Mouse (Mus musculus) cerebellum, postnatal 25 days (tissue): Measurements from ENCODE around the gene Vwf.
A peak's percentile ranks its signal among the peaks of the same experiment; 100 is the strongest.

Experiments
- DNase-seq, 2 experiments: peaks; one replicate each; pipeline ENCODE4 v3.0.0; 2021; ENCODE audit warnings: mixed read lengths in 2 of 2

The Vwf gene

DNA sequence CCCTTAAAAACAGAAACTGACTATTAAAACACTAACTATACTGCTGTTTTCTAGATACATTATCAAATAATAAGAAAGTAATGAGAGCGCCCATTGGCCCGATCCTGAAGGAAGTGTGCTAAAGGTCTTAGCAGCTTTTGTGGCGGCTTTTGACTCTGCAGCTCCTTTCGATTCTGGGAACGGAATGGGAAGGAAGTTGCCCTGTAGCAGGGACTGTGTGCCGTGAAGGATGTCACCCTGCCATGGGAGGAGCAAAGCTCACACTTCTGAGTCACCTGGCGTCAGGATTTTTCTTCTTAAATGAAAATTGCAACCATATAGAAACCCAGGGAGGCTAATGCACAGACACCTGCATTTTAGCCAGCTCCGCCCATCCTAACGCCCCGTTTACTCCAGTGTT, 1.8 kb downstream of the Vwf start:
- DNase-seq: no peak

DNA sequence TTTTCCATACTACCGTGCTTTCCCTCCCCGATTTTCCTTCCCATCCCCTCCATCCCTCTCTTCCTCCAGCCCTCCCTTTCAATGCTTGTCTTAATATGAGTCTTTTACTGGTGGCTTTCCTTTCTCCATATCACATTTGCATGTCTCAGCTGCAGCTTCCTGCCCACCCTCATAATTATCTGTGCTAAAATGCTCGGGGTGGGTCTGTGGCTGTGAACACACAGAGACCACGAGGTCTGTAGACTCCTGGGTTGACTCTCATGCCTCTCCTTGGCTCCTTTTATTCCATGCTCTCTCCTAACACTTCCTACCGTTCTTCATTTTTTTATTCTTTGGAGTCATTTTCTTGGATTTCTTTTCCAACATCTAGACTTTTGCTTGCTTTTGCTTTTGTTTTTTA, 3.6 kb downstream of the Vwf start:
- no peak for DNase-seq

DNA sequence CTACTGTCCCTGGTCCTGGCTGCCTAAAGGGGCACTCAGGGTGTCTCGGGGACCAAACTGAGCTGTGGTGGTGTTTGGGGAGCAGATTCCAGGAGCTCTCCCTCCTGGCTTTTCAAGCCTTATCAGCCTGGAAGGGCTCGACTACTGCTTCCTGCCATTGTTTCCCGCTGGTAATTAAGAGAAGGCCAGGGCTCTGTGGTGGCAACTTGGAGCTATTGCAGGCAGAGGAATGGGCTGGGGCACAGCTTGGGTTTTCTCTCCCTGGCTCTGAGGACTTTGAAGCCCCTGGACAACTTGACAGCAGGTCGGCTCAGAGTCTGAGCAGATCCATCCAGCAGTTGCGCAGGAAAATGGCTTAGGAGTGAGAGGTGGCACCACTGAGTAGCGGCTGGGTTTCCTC, 6.2 kb downstream of the Vwf start:
- DNase-seq: no peak

DNA sequence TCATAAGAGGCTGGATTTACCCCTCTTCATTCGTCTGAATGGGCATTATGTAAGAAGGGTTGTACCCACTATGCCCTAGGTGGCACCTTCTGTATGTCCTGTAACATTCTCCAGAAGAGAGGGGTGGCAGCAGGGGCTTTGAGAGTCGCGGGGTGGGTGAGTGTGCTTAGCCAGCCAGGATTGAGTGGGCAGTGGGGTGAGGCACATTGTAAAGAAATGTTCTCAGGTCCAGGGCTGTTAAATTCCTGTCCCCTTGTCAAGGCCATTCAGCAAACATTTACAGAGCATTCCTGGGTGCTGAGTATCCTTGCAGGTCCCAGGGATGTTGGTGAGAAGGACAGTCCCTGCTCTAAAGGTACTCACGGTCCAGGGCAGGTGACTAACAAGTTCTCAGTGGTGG, 7.0 kb downstream of the Vwf start:
- DNase-seq: no peak

DNA sequence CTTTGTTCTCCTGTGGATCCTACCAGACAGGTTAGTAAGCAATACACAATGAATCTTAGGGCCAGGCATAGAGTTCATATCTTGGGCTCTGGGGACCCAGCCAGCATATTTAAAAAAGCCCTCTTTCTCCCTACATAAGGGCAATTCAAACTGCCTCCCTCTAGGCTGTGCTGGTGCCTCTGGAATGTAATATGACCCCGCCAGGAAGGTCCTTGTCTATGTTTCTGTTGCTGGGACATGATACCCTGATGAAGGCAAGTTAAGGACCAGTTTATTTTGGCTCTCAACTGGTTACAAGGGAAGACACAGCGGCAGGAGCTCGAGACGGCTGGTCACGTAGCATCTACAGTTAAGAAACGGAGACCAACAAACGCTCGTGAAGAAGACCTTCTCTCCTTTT, 12.3 kb downstream of the Vwf start:
- no peak for DNase-seq

DNA sequence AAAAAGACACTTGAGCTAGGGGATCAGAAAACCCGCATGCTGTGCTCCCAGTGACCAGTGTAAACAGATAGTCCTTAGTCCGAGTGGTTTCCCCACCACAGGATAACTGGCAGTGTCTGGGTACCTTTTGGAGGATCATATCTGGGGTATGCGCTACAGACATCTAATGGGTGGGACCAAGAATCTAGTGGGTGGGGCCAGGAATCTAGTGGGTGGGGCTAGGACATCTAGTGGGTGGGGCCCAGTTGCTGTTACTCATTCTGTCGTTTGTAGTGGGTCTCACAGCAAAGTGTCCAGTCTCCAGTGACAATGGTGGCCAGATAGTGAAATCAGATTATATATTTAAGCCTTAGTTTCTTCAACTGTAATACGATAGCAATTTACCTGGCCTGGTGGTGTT, 14.5 kb downstream of the Vwf start:
- no peak for DNase-seq

DNA sequence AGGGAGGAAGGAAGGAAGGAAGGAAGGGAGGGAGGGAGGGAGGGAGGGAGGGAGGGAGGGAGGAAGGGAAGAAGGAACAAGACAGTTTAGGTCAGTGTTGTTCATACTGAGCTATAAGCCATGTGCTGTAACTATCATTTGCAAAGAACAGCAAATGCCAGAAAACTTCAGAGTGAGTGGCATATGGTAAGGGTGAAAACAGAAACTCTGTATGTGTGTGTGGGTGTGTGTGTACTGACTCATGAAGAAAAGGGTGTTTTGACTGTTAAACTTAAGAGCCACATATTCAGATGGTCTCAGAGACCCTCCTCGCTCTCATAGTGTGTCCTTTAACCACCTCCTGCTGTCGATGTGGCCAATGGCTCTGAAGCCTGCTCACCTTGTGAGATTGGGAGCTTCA, 14.9 kb downstream of the Vwf start:
- DNase-seq: no peak

DNA sequence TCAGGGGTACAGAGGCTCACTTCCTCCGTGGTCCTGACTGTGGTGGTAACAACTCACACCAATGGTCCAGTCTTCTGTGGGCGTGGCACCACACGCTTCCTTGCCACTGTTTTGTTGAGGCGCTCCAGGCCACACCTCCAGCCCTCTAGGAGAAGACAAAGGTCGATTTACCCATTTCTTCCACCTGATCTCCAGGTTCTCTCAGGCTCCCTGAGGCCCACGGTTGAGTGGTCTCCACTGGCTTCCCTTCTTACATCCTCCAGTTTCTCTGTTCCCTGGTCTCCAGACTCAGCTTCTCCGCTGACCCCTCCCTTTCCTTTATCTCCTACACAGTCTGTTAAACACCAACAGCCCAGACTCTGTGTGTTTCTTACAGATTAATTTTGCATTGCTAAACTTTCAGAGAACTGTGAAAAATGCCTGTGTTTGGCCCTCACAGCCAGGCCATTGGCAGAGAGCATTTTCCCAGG, 18.3 kb downstream of the Vwf start:
- no peak for DNase-seq

DNA sequence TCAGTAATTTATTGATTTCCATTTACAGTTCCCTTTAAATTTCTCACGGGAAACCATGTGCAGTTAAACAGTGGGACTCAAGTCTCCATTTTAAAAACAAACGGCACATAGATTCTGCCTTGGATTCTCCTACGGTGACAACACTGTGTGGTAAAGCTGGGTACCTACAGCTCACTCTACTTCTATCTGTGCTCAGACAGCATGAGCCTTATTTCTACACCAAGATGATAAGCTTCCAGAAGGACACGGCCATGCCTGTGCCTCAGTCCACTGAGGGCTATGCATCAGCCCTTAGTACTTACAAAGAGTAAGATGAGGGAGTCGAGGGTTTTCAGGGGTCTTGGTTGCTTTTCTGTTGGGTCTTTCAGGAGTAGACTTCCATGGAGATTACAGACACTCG, 18.8 kb downstream of the Vwf start:
- no peak for DNase-seq

DNA sequence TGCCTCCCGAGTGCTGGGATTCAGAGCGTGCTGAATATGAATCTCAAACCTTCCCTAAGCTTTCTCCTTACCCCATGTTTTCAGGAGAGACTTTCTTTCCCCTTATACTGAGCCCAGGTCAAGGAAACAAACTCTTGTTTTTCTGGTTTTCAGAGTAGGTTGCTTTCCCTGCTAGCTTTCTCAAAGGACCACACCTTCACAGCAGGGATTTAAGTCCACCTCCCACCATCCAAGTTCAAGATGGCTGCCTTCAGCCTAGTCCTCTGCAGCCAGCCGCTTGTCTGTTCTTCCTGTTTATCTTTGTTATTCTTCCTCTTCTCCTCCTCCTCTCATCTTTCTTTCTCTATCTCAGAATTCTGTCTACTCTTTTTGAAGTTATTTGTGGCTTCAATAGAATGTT, 20.1 kb downstream of the Vwf start:
- DNase-seq: no peak

DNA sequence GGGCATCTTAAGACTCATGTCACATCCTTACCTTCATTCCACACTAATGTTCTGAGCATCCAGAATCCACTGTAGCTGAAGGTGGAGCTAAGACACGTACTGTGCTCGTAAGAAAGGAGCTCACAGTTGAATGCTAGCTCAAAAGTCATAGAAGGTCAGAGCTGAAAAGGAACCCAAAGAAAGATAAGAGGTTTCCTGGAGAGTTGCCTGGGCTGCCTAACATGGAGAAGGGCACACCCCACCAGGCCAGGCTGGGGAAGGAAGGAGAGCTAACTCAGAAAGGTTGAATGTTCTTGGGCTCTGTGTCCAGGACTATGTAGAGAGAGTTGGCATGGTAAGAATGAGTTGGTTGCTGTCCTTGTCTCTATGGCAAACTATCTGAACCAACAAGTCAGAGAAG, 21.8 kb downstream of the Vwf start:
- DNase-seq: no peak

DNA sequence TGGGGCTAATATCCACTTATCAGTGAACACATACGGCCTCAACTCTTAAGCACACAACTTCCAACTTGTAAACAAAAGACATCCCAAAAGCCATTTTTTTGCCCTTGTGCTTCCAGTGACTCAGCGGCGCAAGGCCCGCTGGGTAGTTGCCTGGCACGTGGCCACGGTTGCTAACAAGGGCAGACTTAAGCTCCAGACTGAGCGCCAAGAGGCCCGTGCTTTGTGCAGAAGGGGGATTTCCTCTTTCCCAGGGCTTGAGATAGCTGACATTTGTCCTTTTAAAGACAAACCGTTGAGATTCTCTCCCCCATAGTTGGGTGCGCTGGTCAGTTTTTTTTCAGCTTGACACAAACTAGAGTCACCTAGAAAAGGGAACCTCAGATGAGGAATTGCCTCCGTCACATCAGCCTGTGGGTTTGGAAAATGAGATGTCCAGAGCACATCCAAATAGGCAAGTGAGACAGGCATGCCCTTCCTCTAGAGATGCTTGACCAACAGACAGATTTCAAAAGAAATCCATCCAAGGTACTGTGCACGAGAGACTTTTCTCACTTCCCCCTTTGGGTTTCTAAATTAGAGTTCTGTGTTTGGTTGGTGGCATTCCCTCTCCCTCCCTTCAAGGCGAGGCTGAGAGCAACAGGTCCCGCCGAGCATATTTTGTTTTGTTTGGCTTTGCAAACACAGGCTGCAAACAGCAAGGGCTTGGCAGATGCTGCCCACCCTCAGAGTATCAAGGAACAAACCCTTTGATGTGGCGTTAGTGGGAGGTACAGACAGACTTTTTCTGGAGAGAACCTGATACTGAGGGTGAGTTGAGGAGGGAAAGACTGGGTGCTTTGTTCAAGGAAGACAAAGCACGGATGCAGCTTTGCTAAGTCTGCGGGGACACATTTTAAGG, 26.0 kb downstream of the Vwf start:
- peak; percentile 60 to 84 for DNase-seq

DNA sequence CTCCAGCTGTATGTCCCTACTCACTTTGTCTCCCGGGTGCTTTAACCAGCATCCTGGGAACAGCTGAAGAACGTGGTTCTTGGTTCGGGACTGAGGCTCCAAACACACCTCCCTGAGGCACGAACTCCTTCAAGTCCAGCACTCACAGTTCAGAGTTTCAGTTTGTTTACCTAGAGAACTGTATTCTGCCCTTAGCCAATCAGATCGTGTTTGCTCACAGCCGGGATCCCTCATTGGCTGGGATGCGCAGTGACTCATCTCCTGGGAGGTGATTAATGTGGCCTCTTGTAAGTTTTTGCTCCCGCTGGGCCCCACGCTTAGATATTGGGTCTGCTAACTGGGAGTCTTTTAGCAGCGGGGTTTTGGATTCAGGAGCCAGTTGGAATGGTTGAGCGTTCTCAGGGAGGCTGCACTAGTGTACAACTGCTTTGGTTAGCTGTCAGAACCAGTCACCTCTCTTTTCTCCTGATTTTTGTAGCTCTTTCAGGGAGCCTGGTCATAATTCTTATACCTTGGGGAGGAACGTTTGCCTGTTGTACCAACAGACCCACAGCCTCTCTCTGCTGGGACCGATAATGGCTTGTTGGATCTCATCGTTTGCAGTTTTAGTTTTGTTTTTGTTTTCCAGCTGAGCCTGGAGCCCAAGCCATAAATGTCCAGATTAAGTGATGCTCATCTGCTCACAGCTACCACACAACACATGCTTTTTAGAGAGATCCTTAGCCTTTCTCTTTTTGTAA, 26.8 kb downstream of the Vwf start:
- DNase-seq: peak; percentile 24 to 50

DNA sequence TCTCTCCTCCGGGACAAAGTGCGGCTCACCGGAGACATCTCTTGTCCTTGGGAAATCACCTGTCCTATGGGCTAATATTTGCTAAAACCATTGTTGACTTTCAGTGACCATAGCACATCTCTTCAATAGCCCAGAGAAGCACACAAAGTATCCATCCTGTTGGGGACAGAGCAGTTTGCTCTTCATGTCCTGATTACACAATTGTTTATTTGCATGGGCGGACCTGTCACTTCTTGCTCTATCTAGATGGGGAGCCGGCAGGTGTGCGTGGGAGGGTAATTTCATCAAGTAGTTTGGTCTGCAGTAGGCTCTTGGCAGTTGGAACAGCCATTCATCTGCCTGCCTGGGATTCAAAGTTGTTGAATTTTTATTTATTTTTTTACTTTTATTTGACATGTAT, 28.5 kb downstream of the Vwf start:
- DNase-seq: no peak

DNA sequence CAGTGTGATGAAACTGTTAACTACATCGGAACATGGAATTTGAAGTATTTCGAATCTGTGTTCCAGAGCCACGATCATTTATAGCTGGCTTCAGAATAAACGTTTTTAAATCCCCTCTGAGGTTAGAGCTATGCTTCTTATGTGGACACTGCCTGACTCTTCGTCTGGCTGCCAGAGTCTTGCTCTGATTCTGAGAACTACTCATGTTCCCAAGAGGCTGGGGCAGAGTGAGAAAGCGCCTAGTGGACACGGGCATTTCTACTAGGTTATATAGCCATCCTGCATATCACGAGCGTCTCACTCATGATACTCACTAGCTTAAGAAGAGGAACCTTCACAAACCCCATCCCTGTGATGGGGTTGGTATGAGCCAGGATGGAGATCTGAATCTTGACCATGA, 30.7 kb downstream of the Vwf start:
- no peak for DNase-seq

DNA sequence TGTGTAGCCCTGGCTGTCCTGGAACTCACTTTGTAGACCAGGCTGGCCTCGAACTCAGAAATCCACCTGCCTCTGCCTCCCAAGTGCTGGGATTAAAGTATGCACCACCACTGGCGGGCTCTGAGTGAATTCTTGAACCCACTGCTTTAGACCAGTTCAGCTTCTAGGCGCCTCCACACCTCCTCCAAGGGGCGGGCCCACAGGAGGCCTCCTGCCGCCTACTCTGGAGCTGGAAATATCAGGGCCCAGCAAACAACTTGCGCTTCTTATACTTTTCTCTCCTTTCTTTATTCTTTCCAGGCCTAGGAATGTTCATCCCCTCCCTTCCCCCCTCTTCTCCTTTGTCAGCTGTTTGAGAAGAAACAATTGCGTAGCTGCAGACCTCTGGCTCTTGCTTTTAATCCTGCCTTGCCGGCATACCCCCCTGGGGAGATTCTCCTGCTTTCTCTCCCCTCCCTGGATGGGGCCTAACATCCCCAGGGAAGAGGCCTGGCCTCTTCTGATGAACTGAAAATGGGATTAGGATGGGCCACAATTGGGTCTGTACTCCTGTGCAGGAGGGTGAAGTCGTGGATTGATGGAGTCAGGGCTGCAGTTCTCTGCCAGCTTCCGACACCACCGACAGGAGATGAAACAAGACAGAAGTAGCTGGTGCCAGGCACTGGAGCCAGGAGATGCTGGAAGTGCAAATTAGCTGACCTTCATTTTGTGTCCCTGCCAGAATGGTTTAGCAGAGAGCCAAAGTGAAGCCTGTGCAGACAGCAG, 31.5 kb downstream of the Vwf start:
- DNase-seq: peak; percentile 82 to 87

DNA sequence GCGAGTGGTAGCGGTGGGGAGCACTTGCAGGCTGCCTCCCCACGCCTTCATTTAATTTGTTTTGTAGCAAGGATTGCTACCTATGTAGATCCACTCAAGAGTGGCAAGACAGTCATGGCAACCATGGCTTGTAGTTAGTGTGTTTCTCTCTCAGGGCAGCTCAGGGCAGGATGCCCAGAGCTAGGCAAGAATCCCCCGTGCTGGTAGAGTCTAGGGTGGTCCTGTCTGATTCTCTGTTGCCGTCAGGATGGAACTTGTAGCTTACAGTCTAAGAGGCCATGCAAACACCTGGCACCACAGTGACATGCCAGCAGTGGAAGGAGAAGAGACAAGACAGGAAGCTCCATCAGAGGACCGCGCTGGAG, 32.1 kb downstream of the Vwf start:
- DNase-seq: peak in 1 of 2 experiments; percentile 30

DNA sequence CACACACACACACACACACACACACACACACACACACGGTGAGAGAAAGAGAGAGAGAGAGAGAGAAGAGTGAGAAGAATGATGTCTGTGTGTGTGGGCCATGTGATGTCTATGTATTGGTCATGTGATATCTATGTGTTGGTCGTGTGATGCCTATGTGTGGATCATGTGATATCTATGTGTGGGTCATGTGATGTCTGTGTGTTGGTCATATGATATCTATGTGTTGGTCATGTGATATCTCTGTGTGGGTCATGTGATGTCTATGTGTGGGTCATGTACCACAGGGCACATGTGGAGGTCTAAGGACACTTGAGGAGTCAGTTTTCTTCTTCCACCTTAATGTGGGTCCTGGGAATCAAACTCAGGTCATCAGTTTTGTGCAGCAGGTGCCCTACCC, 33.3 kb downstream of the Vwf start:
- no peak for DNase-seq

DNA sequence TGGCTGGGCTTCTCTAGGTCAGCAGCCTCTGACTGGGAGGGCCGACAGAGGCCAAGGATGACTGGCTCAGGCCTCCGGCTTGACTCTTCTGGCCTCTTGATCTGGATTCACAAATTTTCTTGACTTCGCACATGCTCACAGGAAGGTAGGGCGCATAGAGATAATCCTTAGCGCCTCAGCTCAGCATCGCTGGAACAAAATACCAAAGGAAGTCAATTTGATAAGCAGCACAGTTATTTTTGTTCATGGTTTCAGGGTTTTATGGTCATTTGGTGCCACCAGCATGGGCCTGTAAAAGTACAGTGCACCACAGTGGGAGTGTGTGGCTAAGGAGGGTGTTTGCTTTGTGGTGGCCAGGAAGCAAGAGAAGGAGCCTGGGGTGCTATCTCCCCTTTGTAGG, 37.1 kb downstream of the Vwf start:
- DNase-seq: no peak

DNA sequence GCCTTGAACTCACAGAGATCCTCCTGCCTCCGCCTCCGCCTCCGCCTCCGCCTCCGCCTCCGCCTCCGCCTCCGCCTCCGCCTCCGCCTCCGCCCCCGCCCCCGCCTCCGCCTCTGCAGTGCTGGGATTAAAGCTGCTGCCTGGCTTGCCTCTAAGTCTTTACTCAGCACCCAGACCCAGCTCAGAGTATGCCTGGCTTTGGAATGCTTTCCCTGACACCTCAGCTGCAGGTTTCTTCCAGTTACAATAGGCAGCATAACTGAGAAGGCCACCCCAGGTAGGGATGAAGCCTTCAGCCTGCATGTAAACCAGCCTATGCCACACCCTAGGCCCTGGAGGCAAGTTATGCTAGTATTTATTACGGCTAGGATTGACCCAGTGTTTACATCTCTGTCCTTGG, 37.7 kb downstream of the Vwf start:
- no peak for DNase-seq

DNA sequence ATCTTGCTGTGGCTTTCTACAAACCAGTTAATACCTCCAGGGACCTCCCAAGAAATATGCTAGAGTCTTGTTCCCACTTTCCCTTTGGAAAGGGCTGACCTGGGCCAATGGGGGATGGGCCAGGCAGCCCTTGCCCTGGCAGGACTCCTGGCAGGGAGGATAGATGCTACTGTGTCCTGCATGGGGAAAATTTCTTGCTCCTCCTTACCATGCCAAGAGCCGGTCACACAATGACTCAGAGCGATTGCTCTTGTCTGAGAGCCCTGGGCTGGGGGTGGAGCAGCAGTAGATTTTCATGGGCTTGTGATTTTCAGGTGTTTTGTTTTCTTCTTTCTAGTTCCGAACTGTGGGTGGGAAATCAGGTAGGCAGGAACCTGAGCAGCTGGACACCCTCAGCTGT, 39.0 kb downstream of the Vwf start:
- peak; percentile 25 to 38 for DNase-seq

DNA sequence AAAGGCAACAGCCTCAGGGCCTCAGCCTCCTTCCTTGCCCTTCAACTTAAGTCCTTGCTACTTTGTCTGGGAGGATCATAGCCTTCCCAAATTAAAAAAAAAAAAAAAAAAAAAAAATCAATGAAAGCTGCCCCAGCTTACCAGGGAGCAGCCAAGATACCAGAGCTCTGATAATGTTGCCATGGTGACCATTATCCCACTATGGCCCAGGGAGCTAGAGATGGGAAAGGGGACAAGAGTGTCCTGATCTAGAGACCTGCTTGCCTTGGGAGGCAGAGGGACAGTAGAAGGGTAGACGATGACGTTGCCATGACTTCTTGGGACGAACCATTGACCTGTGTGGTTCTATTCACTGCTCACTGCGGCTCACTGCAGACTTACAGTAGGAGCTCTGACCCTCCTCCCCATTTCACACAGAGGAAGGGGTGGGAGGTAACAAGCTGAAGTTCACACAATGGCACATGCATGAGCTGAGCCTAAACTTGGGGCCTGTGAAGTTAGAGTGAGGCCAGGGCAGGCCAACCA, 39.5 kb downstream of the Vwf start:
- no peak for DNase-seq

DNA sequence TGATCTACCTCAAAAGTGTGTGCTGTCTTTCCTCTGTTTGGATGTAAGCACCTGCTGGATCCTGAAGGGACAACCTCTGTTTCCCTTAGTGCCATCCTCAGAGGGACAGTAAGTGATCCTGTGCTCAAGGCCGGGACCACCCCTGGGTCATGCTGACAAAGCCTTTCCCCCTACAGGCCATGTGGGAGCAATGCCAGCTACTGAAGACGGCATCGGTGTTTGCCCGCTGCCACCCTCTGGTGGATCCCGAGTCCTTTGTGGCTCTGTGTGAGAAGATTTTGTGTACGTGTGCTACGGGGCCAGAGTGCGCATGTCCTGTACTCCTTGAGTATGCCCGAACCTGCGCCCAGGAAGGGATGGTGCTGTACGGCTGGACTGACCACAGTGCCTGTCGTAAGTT, 41.7 kb downstream of the Vwf start:
- DNase-seq: no peak
